Mouse (Mus musculus) hindlimb bud, embryonic 11.5 days (tissue): ENCODE measurements around the gene Zfp444.
A peak's percentile ranks its signal among the peaks of the same experiment; 100 is the strongest.

Source experiments
- DNase-seq: peaks from one replicate; pipeline ENCODE4 v3.0.0-alpha.2; 2012; ENCODE audit warnings: low read depth, low spot score; ENCODE audit errors: extremely low spot score

The Zfp444 gene

GRCm38 (mm10) chr7:6172006-6172649 is at the start of gene Zfp444:
Gene Zfp444, plus strand, starts transcription at chr7:6172226.
- DNase-seq, result peak; percentile 97

GRCm38 (mm10) chr7:6126690-6127448 is 45.2 kb upstream of the Zfp444 start:
- peak; percentile 64 for DNase-seq

- no peak for DNase-seq
These were observed 41.7 kb upstream of the Zfp444 start for GRCm38 (mm10) chr7:6130346-6130745.

DNA sequence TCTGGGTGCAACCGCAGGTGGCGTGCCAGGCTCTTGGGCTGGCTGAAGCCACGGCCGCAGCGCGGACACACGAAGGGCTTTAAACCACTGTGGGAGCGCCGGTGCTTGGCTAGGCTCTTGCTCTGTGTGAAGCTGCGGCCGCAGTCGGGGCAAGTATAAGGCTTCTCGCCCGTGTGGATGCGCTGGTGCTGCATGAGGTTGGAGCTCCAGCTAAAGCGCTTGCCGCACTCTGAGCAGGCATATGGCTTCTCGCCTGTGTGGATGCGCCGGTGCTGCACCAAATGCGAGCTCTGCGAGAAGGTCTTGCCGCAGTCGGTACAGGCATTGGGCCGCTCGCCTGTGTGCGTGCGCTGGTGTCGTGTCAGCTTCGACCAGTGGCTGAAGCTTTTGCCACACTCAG is 39.4 kb upstream of the Zfp444 start:
- DNase-seq, result no peak

GRCm38 (mm10) chr7:6136497-6136896 is 35.5 kb upstream of the Zfp444 start:
- no peak for DNase-seq

DNA sequence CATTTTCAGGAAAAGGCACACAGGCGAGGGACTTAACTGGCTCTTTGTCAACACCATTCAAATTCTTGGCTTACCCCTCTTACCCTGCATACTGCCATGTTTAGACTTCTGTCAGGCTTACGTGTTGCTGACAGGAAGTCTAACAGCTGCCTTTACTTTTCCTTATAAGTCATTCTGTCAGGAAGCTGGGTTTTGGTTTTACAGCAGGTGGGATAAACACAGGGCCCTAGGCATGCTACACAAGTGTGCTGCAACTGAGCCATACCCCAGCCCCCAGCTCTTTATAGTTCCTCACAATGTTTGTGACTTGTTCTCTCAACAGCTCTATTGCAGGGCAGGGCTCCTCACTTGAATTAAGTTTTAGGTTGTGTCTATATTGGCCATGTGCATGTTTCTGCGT is 32.7 kb upstream of the Zfp444 start:
- DNase-seq, result no peak

DNA sequence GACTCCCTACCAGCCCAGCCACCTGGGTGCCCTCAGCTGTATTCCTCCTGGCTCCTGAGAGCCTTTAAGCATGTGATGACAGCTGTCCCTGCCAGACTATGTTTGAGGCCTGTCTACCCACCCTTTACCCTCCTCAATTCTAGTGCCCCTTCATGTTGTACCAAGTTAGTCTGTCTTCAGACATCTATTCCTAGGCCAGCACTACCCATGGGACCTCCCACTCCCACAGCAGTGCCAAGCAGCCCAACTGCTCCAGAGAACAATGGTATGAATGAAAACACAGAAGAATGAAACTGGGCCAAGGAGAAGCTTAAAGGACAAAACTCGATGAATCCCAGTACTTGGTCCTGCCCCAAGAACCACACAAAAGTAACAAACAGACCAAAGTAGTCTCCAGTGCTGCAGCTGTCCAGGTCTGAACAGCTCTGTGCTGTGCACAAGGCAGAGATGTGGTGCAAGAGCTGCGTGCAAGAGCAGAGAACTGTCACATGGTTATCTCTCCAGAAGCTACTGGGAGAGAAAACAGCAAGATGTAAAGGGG is 28.0 kb upstream of the Zfp444 start:
- no peak for DNase-seq

DNA sequence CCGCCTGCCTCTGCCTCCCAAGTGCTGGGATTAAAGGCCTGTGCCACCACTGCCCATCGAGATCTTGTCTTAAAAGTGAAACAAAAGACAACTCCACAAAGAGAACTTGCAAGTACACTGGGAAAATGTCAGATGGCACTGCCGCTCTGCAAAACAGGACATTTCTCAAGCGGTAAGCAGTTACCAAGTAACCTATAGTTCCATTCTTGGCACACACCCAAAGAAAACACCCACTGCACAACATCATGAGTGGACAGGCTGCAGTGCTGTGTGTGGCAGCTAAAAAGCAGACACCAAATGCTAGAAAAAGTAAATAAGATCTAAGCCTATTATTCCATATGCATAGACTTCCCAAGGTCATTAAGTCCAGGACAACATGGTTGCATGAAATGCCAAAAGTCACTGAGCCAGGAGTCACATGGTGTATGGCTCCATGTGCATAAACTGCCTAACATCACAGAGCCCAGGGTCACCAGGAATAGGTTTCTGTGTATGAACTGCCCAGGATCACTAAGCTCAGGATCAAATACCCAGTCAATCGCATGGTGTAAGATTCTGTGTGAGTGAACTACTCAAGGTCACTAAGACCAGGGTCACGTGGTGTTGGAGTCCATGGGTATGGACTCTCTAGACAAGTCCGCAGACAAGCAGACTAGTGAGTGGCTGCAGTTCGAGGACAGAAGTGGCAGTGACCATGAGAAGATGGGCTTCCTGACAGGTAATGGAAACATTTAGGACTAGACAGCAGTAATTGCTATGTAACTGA is 26.4 kb upstream of the Zfp444 start:
- DNase-seq, result no peak

DNA sequence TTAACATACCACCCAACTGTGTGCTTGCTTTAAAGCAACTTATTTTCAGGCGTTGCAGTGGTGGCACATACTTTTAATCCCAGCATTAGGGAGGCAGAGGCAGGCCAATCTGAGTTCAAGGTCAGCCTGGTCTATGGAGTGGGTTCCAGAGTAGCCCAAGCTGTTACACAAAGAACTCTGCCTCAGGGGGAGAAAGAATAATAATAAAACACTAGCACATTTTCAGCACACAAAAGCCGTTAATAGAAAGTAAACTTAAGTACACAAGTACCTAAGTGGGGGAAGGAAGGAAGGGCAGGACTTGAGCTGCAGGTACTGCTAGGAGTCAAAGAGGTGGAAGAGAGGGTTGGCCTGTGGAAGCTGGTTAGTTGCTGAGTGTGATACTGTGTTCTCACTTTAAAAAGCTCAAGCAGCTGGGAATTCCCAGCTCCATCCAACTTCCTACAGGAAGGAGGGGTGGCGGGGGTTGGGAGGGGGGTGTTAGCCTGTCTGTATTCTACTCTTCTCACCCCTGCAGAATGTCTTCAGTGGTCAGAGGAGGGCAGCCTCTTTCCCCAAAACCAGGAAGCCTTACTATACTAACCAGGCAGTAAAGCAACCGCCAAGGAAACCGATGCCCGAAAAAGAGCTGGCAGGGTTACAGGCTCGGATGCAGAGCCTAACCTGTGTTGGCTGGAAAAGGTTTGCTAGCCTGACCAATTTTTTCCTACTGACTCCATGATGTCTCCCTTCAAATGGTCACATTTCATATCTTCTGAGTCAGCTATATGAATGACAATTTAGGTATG is 25.6 kb upstream of the Zfp444 start:
- no peak for DNase-seq

DNA sequence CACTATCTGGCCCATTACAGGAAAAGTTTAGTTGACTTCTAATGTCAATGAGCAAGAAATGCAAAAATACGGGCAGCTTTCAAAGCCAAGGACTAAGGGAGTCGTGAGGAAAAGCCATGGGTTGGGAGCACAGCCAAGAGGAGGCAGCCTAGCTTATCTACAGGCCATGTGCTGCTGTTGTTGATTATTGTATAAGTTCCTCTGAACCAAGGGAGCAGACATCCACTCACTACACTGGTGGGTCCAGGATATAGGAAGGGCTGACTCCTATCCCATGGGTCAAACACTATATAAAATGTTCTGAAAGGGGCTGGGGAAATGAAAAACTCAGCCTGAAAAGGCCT is 25.1 kb upstream of the Zfp444 start:
- DNase-seq, result no peak

DNA sequence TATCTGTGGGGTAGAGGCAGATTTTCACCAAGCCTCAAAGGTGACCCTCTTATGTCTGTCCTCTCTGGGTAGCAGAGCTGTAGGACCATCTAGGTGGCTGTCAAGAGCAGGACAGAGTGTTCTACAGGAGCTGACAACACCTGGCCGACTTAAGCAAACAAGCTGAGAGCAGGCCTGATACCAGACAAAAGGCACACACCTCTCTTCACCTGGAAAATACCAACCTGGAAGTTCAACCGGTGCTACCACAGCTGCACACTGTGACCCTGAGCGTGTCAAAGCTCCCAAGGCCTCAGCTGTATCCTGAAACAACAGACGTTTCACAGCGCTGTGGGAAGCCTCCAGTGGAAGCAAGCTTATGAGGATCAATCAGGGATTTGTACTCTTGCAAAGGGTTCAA is 24.3 kb upstream of the Zfp444 start:
- no peak for DNase-seq

DNA sequence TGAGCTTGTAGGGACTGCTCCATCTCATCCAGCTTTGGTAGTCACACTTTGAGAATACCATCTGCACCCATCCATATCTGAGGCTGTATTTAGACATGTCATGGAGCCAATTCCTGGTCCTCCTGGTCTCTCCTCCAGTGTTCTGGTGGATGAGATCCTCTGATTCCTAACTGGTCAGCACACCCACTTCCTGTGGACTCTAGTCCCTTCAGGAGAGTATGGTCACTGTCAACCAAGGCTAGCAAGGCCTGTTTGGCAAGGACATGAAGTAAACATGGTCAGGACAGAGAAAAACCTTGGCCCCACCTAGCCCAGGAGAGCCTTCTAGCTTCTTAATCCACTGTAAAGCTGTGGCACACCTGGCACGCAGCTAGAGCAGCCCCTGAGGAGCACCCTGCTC is 20.8 kb upstream of the Zfp444 start:
- DNase-seq, result no peak

DNA sequence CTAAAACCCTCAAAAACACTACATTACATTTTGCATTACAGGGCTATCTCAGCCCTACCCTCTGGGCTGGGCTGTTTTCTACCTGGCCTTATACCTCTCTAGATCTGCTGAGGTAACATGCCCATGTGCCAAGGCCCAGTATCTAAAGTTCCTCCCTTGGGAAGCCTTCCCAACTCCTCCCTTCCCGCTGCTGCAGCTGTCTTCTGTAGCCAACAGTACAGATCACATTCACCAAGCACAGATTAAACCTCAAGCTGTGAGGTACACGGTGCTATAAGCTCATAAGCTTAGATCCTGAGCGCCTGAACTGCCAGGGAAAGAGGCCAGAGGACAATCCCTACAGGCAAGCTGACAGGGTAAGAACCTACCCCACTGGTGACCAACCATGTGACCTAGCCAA is 20.0 kb upstream of the Zfp444 start:
- DNase-seq, result no peak

- DNase-seq, result no peak
These were observed 18.9 kb upstream of the Zfp444 start for GRCm38 (mm10) chr7:6153131-6153530.

GRCm38 (mm10) chr7:6154164-6154563 is 17.9 kb upstream of the Zfp444 start:
- DNase-seq, result no peak

- no peak for DNase-seq
These were observed 16.8 kb upstream of the Zfp444 start for GRCm38 (mm10) chr7:6155031-6155872.

GRCm38 (mm10) chr7:6155901-6156411 is 16.1 kb upstream of the Zfp444 start, which contains the start of gene Zfp787:
Gene Zfp787, minus strand, starts transcription at chr7:6155997.
- DNase-seq, result peak; percentile 69

- DNase-seq, result no peak
These were observed 15.0 kb upstream of the Zfp444 start for GRCm38 (mm10) chr7:6156901-6157472.

DNA sequence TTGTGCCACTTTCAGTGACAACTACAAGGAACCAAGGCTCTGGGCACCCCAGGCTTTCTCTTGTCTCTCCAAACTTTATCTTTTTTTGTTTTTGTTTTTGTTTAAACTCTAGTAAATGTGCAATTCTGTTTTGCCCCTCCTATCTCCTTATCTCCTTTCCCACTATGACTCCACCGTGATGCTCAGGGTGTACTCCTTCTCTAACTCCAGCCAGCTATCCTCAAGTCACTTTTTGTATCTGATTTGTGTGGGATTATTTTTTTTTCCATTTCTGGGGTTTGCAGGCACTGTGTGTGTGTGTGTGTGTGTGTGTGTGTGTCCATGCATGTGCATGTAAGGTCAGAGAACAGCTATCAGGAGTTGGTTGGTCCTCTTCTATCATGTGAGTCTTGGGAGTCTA is 14.5 kb upstream of the Zfp444 start:
- DNase-seq, result no peak
